Mouse (Mus musculus): ENCODE data around the gene Atr.

Gene Atr

GRCm38 (mm10) chr9:95857414-95858026 is at the start of gene Atr:
Gene Atr, plus strand, starts transcription at chr9:95857597.
- in situ Hi-C loops (cut with MboI, MseI), result loop anchor here (10.0 kb wide), 1 partner anchor 323 kb away; no protein-coding TSS in a partner anchor

- in situ Hi-C loops (cut with MboI, MseI), result no loop called here
Observed at GRCm38 (mm10) chr9:95809596-95809995, 47.8 kb upstream of the Atr start.

- in situ Hi-C loops (cut with MboI, MseI), result no loop called here
Observed at GRCm38 (mm10) chr9:95811817-95812216, 45.6 kb upstream of the Atr start.

GRCm38 (mm10) chr9:95813721-95814531 is 43.5 kb upstream of the Atr start:
- in situ Hi-C loops (cut with MboI, MseI), result no loop called here

- in situ Hi-C loops (cut with MboI, MseI), result no loop called here
Observed at GRCm38 (mm10) chr9:95815015-95815673, 42.3 kb upstream of the Atr start.

GRCm38 (mm10) chr9:95815706-95816105 is 41.7 kb upstream of the Atr start:
- in situ Hi-C loops (cut with MboI, MseI), result no loop called here

- in situ Hi-C loops (cut with MboI, MseI), result no loop called here
Observed at GRCm38 (mm10) chr9:95822531-95822930, 34.9 kb upstream of the Atr start.

- in situ Hi-C loops (cut with MboI, MseI), result no loop called here
Observed at GRCm38 (mm10) chr9:95827565-95827964, 29.8 kb upstream of the Atr start.

GRCm38 (mm10) chr9:95832758-95833157 is 24.6 kb upstream of the Atr start:
- in situ Hi-C loops (cut with MboI, MseI), result no loop called here

- in situ Hi-C loops (cut with MboI, MseI), result no loop called here
Observed at GRCm38 (mm10) chr9:95834799-95835198, 22.6 kb upstream of the Atr start.

- in situ Hi-C loops (cut with MboI, MseI), result no loop called here
Observed at GRCm38 (mm10) chr9:95835741-95836140, 21.7 kb upstream of the Atr start.

- in situ Hi-C loops (cut with MboI, MseI), result no loop called here
Observed at GRCm38 (mm10) chr9:95839424-95839823, 18.0 kb upstream of the Atr start.

- in situ Hi-C loops (cut with MboI, MseI), result no loop called here
Observed at GRCm38 (mm10) chr9:95844825-95845460, 12.5 kb upstream of the Atr start, which contains the start of gene Pls1. Gene Pls1, minus strand, starts transcription at chr9:95845311.

GRCm38 (mm10) chr9:95845711-95846110 is 11.7 kb upstream of the Atr start:
- in situ Hi-C loops (cut with MboI, MseI), result no loop called here

GRCm38 (mm10) chr9:95851671-95852070 is 5.7 kb upstream of the Atr start:
- in situ Hi-C loops (cut with MboI, MseI), result loop anchor here (10.0 kb wide), 1 partner anchor 317 kb away; no protein-coding TSS in a partner anchor

- in situ Hi-C loops (cut with MboI, MseI), result loop anchor here (10.0 kb wide), 1 partner anchor 318 kb away; no protein-coding TSS in a partner anchor
Observed at GRCm38 (mm10) chr9:95852896-95853295, 4.5 kb upstream of the Atr start.

- in situ Hi-C loops (cut with MboI, MseI), result loop anchor here (10.0 kb wide), 1 partner anchor 320 kb away; no protein-coding TSS in a partner anchor
Observed at GRCm38 (mm10) chr9:95854891-95855290, 2.5 kb upstream of the Atr start.

- in situ Hi-C loops (cut with MboI, MseI), result loop anchor here (10.0 kb wide), 1 partner anchor 321 kb away; no protein-coding TSS in a partner anchor
Observed at GRCm38 (mm10) chr9:95856004-95856403, 1.4 kb upstream of the Atr start.

- in situ Hi-C loops (cut with MboI, MseI), result loop anchor here (10.0 kb wide), 1 partner anchor 323 kb away; no protein-coding TSS in a partner anchor
Observed at GRCm38 (mm10) chr9:95858027-95858570, 702 bp downstream of the Atr start.

- in situ Hi-C loops (cut with MboI, MseI), result no loop called here
Observed at GRCm38 (mm10) chr9:95878246-95878645, 20.8 kb downstream of the Atr start.

- in situ Hi-C loops (cut with MboI, MseI), result no loop called here
Observed at GRCm38 (mm10) chr9:95882751-95883150, 25.4 kb downstream of the Atr start.

Measured in T-helper 2 cell (primary cell).